Mouse (Mus musculus): ENCODE results near the gene Nckap1. TPM values are rescaled to one million over a fixed set of nuclear protein-coding genes. Genes with fewer than 3 reads are reported as not detected.

Nckap1 gene
- polyA plus RNA-seq, 1 experiment from 2014 or later: 92.3 TPM

DNA sequence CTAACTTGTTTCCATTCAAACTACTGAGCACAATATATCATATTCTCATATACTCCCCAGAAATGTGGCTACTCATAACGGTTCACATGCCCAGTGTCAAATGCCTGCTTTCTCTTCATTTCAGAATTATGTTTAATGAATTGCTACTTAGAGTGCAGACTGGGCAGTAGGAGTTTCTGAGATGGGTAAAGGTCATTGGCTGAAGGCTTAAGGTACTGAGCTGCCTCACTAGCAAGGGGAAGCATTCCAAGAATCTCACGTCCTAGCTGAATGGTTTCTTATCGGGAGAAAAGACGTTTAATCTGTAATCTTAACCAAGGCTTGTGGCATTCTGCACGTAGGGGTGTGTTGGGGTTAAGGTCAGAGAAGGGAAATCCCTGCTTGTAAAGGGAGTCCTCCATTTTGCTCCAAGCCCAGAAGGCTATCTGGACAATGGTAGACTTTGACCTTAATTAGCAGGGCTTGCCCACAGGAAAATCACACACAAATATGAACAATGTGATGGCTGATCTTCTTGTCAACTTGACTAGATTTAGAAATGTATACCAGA, 106.9 kb downstream of the Nckap1 start:
- 76% methylated on average over 5 of the region's 5 CpGs for WGBS
- H3K4me1 ChIP-seq (ENCODE audit: control insufficient read depth, insufficient read depth, low read length): no peaks in the 10 kb centered on the region
- H3K36me3 ChIP-seq (ENCODE audit: control insufficient read depth, insufficient read depth, low read length): no peaks in the 10 kb centered on the region
- ATAC-seq: no peak
- no peak overlapping the region for H3K4me3 ChIP-seq (ENCODE audit: low read depth, low read length)
- no peak overlapping the region for H3K4me2 ChIP-seq (ENCODE audit: low read length)
- no peak overlapping the region for H3K9ac ChIP-seq (ENCODE audit: low read depth, low read length)
- no peak overlapping the region for H3K27ac ChIP-seq (ENCODE audit: low read length)
- H3K9me3 ChIP-seq (replicated peaks; ENCODE audit: control insufficient read depth, low read length, poor library complexity, severe bottlenecking): no peaks in the 10 kb centered on the region
- no peaks in the 10 kb centered on the region for H3K27me3 ChIP-seq (ENCODE audit: control insufficient read depth, insufficient read depth, low read depth, low read length)

DNA sequence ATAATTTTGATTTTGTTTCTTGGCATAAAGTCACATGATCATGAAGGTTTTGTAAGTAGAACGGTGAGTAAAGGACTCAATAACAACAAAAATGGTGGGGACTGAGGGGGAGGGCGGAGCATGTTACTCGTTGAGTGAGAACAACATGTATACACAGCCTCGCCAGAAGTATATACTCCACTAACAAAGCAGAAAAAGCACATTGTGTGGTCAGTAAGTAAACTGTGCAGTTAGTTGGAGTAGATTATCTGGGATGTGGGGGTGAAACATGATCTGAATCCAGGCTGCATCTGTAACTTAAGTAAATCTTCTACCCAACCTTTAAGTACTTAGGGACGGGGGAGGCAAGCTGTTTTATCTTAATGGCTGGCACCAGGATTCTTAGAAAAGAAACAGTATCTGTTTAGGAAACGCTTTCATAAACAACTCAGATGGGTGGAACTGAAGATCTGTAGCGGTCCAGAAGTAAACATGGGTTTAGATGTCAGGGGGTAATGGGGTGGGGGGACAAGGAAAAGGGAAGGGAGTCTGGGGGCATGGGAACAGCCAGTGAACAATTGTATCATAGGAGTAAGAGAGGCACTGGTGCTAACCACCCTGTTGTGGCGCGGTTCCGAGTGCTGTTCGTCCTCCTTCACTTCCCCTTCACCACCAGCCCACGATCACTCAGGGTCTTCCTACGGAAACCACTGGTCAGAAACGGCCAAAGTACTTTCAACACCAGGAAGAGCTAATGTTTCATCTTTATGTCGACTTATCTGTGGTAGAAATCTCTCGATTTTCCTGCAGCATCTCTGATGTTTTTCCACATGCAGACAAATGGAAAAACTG, 115.0 kb downstream of the Nckap1 start:
- no peak for ATAC-seq
- Histone ChIP-seq H3K27ac (ENCODE audit: low read length) (no peak overlapping the region), H3K27me3 (ENCODE audit: control insufficient read depth, insufficient read depth, low read depth, low read length) (no peaks in the 10 kb centered on the region), H3K9ac (ENCODE audit: low read depth, low read length) (no peak overlapping the region), H3K4me1 (ENCODE audit: control insufficient read depth, insufficient read depth, low read length) (no peaks in the 10 kb centered on the region), H3K9me3 (replicated peaks; ENCODE audit: control insufficient read depth, low read length, poor library complexity, severe bottlenecking) (no peaks in the 10 kb centered on the region), H3K36me3 (ENCODE audit: control insufficient read depth, insufficient read depth, low read length) (no peaks in the 10 kb centered on the region), H3K4me3 (ENCODE audit: low read depth, low read length) (no peak overlapping the region), H3K4me2 (ENCODE audit: low read length) (no peak overlapping the region)
- 85% methylated on average over 16 of the region's 16 CpGs for WGBS

DNA sequence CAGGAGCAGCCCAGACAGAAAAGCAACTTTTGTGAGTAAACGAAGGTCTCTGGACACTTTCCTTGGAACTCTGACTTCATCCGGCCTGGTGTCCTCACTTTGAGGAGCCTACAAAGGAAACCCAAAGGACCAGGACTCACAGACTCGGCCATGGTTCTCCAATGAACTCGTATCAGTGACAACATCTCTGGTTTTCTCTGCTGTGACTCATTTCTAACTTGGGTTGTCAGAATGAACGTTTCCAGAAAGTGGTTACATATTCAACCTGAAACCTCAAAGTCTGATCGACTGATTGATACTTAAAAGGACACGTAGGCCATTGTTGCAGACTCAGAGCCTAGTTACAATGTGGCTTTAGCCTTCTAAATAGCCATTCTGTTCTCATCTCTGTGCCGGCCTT, 119.4 kb downstream of the Nckap1 start:
- WGBS: 62% methylated on average over 8 of the region's 8 CpGs

More for the DNA sequence above, 119.4 kb downstream of the Nckap1 start:
- Histone ChIP-seq H3K4me2 (ENCODE audit: low read length) (no peak overlapping the region), H3K9ac (ENCODE audit: low read depth, low read length) (no peak overlapping the region), H3K9me3 (replicated peaks; ENCODE audit: control insufficient read depth, low read length, poor library complexity, severe bottlenecking) (no peaks in the 10 kb centered on the region), H3K4me1 (ENCODE audit: control insufficient read depth, insufficient read depth, low read length) (no peaks in the 10 kb centered on the region), H3K4me3 (ENCODE audit: low read depth, low read length) (no peak overlapping the region), H3K27ac (ENCODE audit: low read length) (no peak overlapping the region), H3K27me3 (ENCODE audit: control insufficient read depth, insufficient read depth, low read depth, low read length) (no peaks in the 10 kb centered on the region), H3K36me3 (ENCODE audit: control insufficient read depth, insufficient read depth, low read length) (no peaks in the 10 kb centered on the region)
- ATAC-seq: no peak

MicroRNAs encoded within 50 kb of the gene (microRNA counts, 519-probe panel; counts per million panel counts)
- microRNA mmu-miR-684: 2,279 counts per million, percentile 67 among the panel's probes with 10 or more counts

Small RNA genes lying within 50 kb of the gene (microRNA-seq; reads per million reads assigned to microRNA genes)
- not detected for gene Mir684-1

Other genes with a start within 250 kb of the Nckap1 start
- gene Frzb, start 133.8 kb downstream of the Nckap1 start, polyA plus RNA-seq (2015; fragmentation: Nextera tagmentation; extraction: Ambion mirVana): 2.2 and 5.1 TPM in 2 replicates
- 17.8 and 18.0 TPM in 2 replicates for gene Dusp19, start 35.7 kb upstream of the Nckap1 start, polyA plus RNA-seq (2015; fragmentation: Nextera tagmentation; extraction: Ambion mirVana)
- gene Nup35, start 35.9 kb upstream of the Nckap1 start, polyA plus RNA-seq (2015; fragmentation: Nextera tagmentation; extraction: Ambion mirVana): 55.8 and 55.9 TPM in 2 replicates

All from midbrain, embryonic 16.5 days (tissue).